Comparison of ENCODE assay signal across 31 mouse cellular contexts in genomic region chr11:99994384-99994661, GRCm38 (mm10). TPM values are rescaled to one million over a fixed set of nuclear protein-coding genes. Genes with fewer than 3 reads are reported as not detected.
"Had no signal": no experiment of that assay in that cellular context is flagged by ENCODE, and none has a peak within 500 bp of the region (broad histone marks: within the 10 kb centered on the region; RNA-seq: fewer than 3 reads in every experiment).

No protein-coding gene starts in this region.

- DNase-seq: kidney, adult 2 months; kidney, postnatal 25 days; left cerebral cortex, postnatal 4 days; liver, embryonic 13.5 days; right cerebral cortex, adult 18-20 months; right cerebral cortex, postnatal 14 days; thymus, adult 18-20 months; thymus, postnatal 36 days had no signal

- H3K9ac ChIP-seq: liver, embryonic 13.5 days; lung, embryonic 15.5 days had no signal

- H3K4me1 ChIP-seq: liver, embryonic 13.5 days; megakaryocyte, embryonic 14.5 days had no signal

- H3K27ac ChIP-seq: kidney, postnatal 0 days; liver, embryonic 13.5 days; lung, embryonic 15.5 days; midbrain, embryonic 13.5 days; stomach, postnatal 0 days had no signal

- H3K27me3 ChIP-seq: midbrain, embryonic 13.5 days had no signal

- H3K4me3 ChIP-seq: liver, embryonic 13.5 days; megakaryocyte, embryonic 14.5 days; myocyte had no signal

- H3K4me2 ChIP-seq: liver, embryonic 13.5 days had no signal

- ATAC-seq: intestine, postnatal 0 days; midbrain, embryonic 13.5 days had no signal

- H3K36me3 ChIP-seq: liver, embryonic 13.5 days; lung, embryonic 15.5 days; midbrain, embryonic 10.5 days; midbrain, embryonic 13.5 days had no signal

- H3K9me3 ChIP-seq: liver, embryonic 13.5 days; lung, embryonic 15.5 days; megakaryocyte, embryonic 14.5 days; midbrain, embryonic 10.5 days; midbrain, embryonic 13.5 days had no signal

RNA-seq across cellular contexts. Expression of gene Krtap17-1, which starts 0.5 kb away (rescaled TPM):
- total RNA-seq: layer of hippocampus, adult 18-20 months; layer of hippocampus, postnatal 14 days; left cerebral cortex, adult 8-10 months; left cerebral cortex, postnatal 14 days; left cerebral cortex, postnatal 4 days; liver, adult 2 months; monocyte, adult 5-6 weeks had no signal
- polyA plus RNA-seq: intestine, embryonic 14.5 days; kidney, adult 2 months; kidney, embryonic 14.5 days; kidney, postnatal 0 days; liver, adult 2 months; liver, embryonic 13.5 days; liver, embryonic 16.5 days; midbrain, embryonic 10.5 days; myocyte; neural tube, embryonic 11.5 days; stomach, embryonic 14.5 days; urinary bladder, adult 2 months had no signal

RNA-seq across cellular contexts. Expression of gene Krtap16-1, which starts 7.9 kb away (rescaled TPM):
- total RNA-seq: layer of hippocampus, adult 18-20 months; layer of hippocampus, postnatal 14 days; left cerebral cortex, adult 8-10 months; left cerebral cortex, postnatal 14 days; left cerebral cortex, postnatal 4 days; liver, adult 2 months; monocyte, adult 5-6 weeks had no signal
- polyA plus RNA-seq: intestine, embryonic 14.5 days; intestine, postnatal 0 days; kidney, adult 2 months; kidney, embryonic 14.5 days; kidney, postnatal 0 days; liver, adult 2 months; liver, embryonic 13.5 days; liver, embryonic 16.5 days; lung, embryonic 15.5 days; midbrain, embryonic 10.5 days; midbrain, embryonic 13.5 days; midbrain, embryonic 16.5 days; myocyte; stomach, embryonic 14.5 days; urinary bladder, adult 2 months had no signal

RNA-seq across cellular contexts. Expression of gene Krtap29-1, which starts 15.5 kb away (rescaled TPM):
- total RNA-seq: layer of hippocampus, adult 18-20 months; layer of hippocampus, postnatal 14 days; left cerebral cortex, adult 8-10 months; left cerebral cortex, postnatal 14 days; left cerebral cortex, postnatal 4 days; liver, adult 2 months; monocyte, adult 5-6 weeks had no signal
- polyA plus RNA-seq: intestine, embryonic 14.5 days; intestine, postnatal 0 days; kidney, adult 2 months; kidney, embryonic 14.5 days; kidney, postnatal 0 days; limb, embryonic 14.5 days; liver, adult 2 months; liver, embryonic 13.5 days; liver, embryonic 16.5 days; lung, embryonic 15.5 days; midbrain, embryonic 10.5 days; midbrain, embryonic 13.5 days; midbrain, embryonic 16.5 days; myocyte; neural tube, embryonic 11.5 days; neural tube, embryonic 14.5 days; stomach, embryonic 14.5 days; stomach, postnatal 0 days; urinary bladder, adult 2 months had no signal

RNA-seq across cellular contexts. Expression of gene Krt33a, which starts 21.7 kb away (rescaled TPM):
- total RNA-seq: layer of hippocampus, adult 18-20 months; layer of hippocampus, postnatal 14 days; left cerebral cortex, adult 8-10 months; left cerebral cortex, postnatal 14 days; liver, adult 2 months; monocyte, adult 5-6 weeks had no signal
- polyA plus RNA-seq: intestine, embryonic 14.5 days; intestine, postnatal 0 days; kidney, adult 2 months; kidney, embryonic 14.5 days; kidney, postnatal 0 days; liver, adult 2 months; liver, embryonic 13.5 days; liver, embryonic 16.5 days; lung, embryonic 15.5 days; midbrain, embryonic 10.5 days; midbrain, embryonic 13.5 days; midbrain, embryonic 16.5 days; myocyte; neural tube, embryonic 11.5 days; neural tube, embryonic 14.5 days; stomach, embryonic 14.5 days had no signal

RNA-seq across cellular contexts. Expression of gene Krt33b, which starts 35.3 kb away (rescaled TPM):
- total RNA-seq: layer of hippocampus, adult 18-20 months; layer of hippocampus, postnatal 14 days; left cerebral cortex, adult 8-10 months; left cerebral cortex, postnatal 14 days; left cerebral cortex, postnatal 4 days; liver, adult 2 months; monocyte, adult 5-6 weeks had no signal
- polyA plus RNA-seq: intestine, embryonic 14.5 days; intestine, postnatal 0 days; kidney, adult 2 months; kidney, embryonic 14.5 days; kidney, postnatal 0 days; liver, adult 2 months; liver, embryonic 13.5 days; liver, embryonic 16.5 days; lung, embryonic 15.5 days; midbrain, embryonic 10.5 days; midbrain, embryonic 13.5 days; neural tube, embryonic 11.5 days; neural tube, embryonic 14.5 days; stomach, postnatal 0 days; urinary bladder, adult 2 months had no signal
